Mouse (Mus musculus): Measurements from ENCODE around the gene Tcp11. TPM values are rescaled to one million over a fixed set of nuclear protein-coding genes. Genes with fewer than 3 reads are reported as not detected.

The Tcp11 gene
- polyA plus RNA-seq, 1 experiment from 2014 or later = 1.9 TPM

DNA sequence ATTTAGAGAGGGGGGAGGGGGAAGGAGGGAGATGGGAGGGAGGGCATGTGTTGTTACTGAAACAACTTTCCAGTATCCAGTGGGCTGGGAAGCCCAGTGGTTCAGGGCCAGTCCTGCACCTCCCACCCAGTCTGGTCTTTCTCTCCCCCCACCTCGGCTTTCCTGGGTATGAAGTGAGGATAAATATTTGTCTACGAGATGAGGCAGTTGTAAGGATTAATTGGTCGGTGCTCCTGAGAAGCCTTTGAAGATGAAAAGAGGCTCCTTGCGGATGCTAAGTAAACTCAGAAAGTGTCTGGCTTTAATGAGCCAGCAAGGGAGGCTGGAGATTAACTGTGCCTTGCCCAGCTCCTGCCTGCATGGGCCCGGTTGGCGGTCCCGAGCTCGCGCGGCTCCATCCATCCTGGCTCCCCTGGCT, 21.5 kb upstream of the Tcp11 start:
- Histone ChIP-seq H3K4me2 (replicated peaks) (no peak overlapping the region), H3K27ac (replicated peaks) (peak overlapping the region; percentile 70), H3K9me3 (no peaks in the 10 kb centered on the region), H3K9ac (replicated peaks) (no peak overlapping the region), H3K4me3 (no peak overlapping the region), H3K4me1 (peaks cover 15% of the 10 kb centered on the region), H3K36me3 (no peaks in the 10 kb centered on the region), H3K27me3 (peaks cover 5% of the 10 kb centered on the region)
- 9% methylated on average over 10 of the region's 10 CpGs for WGBS
- no peak for ATAC-seq (ENCODE audit: low FRiP score, low read depth)

DNA sequence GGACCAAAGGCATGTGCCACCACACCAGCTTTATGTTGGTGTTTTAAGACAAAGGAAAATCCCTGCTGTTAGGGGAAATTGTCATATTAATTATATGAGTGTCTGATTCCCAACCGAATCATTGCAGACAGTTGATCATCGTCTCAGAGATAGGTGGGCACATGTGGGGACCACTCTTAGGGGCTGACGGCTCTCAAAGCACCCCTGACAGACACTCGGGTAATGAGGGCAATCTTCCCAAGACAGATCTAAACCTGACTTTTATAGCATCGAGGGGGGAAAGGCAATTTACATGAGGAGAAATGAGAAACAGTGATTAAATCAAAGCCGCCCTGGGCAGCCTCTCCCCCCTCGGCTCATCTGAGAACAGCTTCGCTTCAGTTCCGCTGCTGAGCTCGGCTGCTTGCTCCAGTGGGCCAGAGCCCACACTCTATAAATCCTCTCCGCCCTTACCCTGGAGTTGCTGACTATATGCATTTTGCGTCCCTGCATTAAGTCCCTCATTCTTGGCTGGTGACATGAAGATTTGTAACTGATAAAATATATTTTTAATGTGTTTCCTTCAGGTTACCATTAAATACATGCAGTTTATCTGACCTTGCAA, 20.9 kb upstream of the Tcp11 start:
- Histone ChIP-seq H3K27me3 (peaks cover 5% of the 10 kb centered on the region), H3K9ac (replicated peaks) (no peak overlapping the region), H3K4me3 (no peak overlapping the region), H3K36me3 (no peaks in the 10 kb centered on the region), H3K27ac (replicated peaks) (peak overlapping the region; percentile 36; the same call in 1 of the 2 replicates), H3K4me2 (replicated peaks) (no peak overlapping the region), H3K4me1 (peaks cover 10% of the 10 kb centered on the region), H3K9me3 (no peaks in the 10 kb centered on the region)
- no peak for ATAC-seq (ENCODE audit: low FRiP score, low read depth)
- 41% methylated on average over 12 of the region's 12 CpGs for WGBS

DNA sequence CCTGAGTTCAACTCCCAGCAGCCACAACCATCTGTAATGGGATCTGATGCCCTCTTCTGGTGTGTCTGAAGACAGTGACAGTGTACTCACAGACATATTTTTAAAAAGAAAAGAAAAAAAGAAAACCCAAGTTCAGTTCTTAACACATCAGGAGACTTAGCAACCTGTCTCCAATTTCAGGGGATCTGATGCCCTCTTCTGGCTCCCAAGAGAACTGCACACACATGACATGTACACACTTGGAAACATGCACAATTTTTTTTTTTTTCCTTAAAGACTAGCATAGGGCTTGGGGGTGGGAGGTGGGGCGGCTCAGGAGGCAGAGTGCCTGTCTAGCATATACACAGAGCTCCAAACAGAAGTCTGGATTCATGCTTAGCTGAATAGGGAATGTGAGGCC, 20.2 kb upstream of the Tcp11 start:
- H3K4me3 ChIP-seq = no peak overlapping the region
- no peak for ATAC-seq (ENCODE audit: low FRiP score, low read depth)
- 0 out of 2 replicates have a peak overlapping the region, but pooled peaks have one; percentile 36 for H3K27ac ChIP-seq (replicated peaks)
- peaks cover 10% of the 10 kb centered on the region for H3K4me1 ChIP-seq
- no peak overlapping the region for H3K9ac ChIP-seq (replicated peaks)
- no peak overlapping the region for H3K4me2 ChIP-seq (replicated peaks)
- peaks cover 5% of the 10 kb centered on the region for H3K27me3 ChIP-seq
- no peaks in the 10 kb centered on the region for H3K36me3 ChIP-seq
- no peaks in the 10 kb centered on the region for H3K9me3 ChIP-seq
- WGBS = 70% methylated on average over 1 of the region's 1 CpGs

- Histone ChIP-seq H3K4me1 (peaks cover 10% of the 10 kb centered on the region), H3K4me2 (replicated peaks) (no peak overlapping the region), H3K9ac (replicated peaks) (no peak overlapping the region), H3K36me3 (no peaks in the 10 kb centered on the region), H3K27ac (replicated peaks) (no peak overlapping the region), H3K27me3 (peaks cover 5% of the 10 kb centered on the region), H3K4me3 (no peak overlapping the region), H3K9me3 (peaks cover under 1% of the 10 kb centered on the region; the same call in 1 of the 2 replicates)
- ATAC-seq (ENCODE audit: low FRiP score, low read depth) = no peak
- WGBS = 60% methylated on average over 3 of the region's 3 CpGs
These were observed 18.6 kb upstream of the Tcp11 start for GRCm38 (mm10) chr17:28099086-28099485.

DNA sequence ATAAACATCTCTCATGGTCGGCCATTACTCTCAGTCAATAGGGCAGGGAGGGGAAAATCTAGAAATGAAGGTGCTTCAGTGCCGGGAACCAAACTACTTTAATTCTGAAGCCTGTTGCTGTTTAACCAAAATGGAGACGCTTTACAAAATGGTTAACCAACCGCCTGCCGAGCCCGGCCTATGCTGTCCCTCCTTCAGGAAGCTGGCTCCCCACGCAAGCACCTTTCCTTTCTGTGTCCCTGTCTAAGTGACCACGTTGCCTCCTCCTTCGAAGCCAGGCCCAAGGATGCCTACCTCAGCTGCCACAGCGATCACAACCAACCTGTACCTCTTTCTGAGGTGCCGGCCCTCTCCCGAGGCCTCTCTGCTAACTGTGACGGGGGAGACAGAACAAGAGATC, 16.9 kb upstream of the Tcp11 start:
- Histone ChIP-seq H3K36me3 (no peaks in the 10 kb centered on the region), H3K4me2 (replicated peaks) (no peak overlapping the region), H3K4me3 (no peak overlapping the region), H3K9me3 (peaks cover 4% of the 10 kb centered on the region; the same call in 1 of the 2 replicates), H3K27me3 (no peaks in the 10 kb centered on the region; the same call in 1 of the 2 replicates), H3K27ac (replicated peaks) (no peak overlapping the region), H3K9ac (replicated peaks) (no peak overlapping the region), H3K4me1 (peaks cover 9% of the 10 kb centered on the region)
- no peak for ATAC-seq (ENCODE audit: low FRiP score, low read depth)
- WGBS = 96% methylated on average over 13 of the region's 13 CpGs

DNA sequence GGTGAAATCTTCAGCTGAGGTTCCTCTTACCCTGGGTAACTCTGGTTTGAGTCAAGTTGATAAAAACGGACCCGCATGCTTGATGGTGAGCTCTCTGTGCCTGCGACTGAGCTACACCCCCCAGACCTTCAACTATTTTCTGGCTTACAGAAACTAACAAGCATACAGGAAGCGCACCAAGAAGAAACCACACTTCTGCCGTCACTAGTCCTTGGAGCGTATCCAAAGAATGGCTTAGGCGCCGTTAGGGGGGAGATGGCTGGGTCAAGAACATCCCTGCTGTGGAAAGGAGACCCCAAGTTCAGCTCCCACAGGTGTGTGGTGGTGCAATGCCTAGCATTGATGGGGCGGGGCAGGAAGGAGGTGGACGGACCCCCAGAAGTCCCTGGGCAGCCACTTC, 16.0 kb upstream of the Tcp11 start:
- 89% methylated on average over 10 of the region's 10 CpGs for WGBS
- no peak overlapping the region for H3K9ac ChIP-seq (replicated peaks)

GRCm38 (mm10) chr17:28093837-28094236, 13.4 kb upstream of the Tcp11 start:
- whole genome bisulfite sequencing = 82% methylated on average over 3 of the region's 3 CpGs
- no peak for ATAC-seq (ENCODE audit: low FRiP score, low read depth)
- Histone ChIP-seq H3K9ac (replicated peaks) (no peak overlapping the region), H3K27me3 (no peaks in the 10 kb centered on the region; the same call in 1 of the 2 replicates), H3K4me3 (no peak overlapping the region), H3K27ac (replicated peaks) (no peak overlapping the region), H3K9me3 (peaks cover 4% of the 10 kb centered on the region; the same call in 1 of the 2 replicates), H3K36me3 (no peaks in the 10 kb centered on the region), H3K4me2 (replicated peaks) (no peak overlapping the region), H3K4me1 (no peaks in the 10 kb centered on the region)

More for the DNA sequence above, 16.0 kb upstream of the Tcp11 start:
- H3K4me1 ChIP-seq = no peaks in the 10 kb centered on the region
- peaks cover 4% of the 10 kb centered on the region; the same call in 1 of the 2 replicates for H3K9me3 ChIP-seq
- ATAC-seq (ENCODE audit: low FRiP score, low read depth) = no peak
- no peak overlapping the region for H3K27ac ChIP-seq (replicated peaks)
- H3K36me3 ChIP-seq = no peaks in the 10 kb centered on the region
- no peaks in the 10 kb centered on the region; the same call in 1 of the 2 replicates for H3K27me3 ChIP-seq
- H3K4me2 ChIP-seq (replicated peaks) = no peak overlapping the region
- no peak overlapping the region for H3K4me3 ChIP-seq

GRCm38 (mm10) chr17:28092297-28092696, 11.9 kb upstream of the Tcp11 start:
- Histone ChIP-seq H3K36me3 (no peaks in the 10 kb centered on the region), H3K9me3 (peaks cover 4% of the 10 kb centered on the region; the same call in 1 of the 2 replicates), H3K4me1 (peaks cover 7% of the 10 kb centered on the region), H3K9ac (replicated peaks) (no peak overlapping the region), H3K4me2 (replicated peaks) (no peak overlapping the region), H3K4me3 (no peak overlapping the region), H3K27ac (replicated peaks) (no peak overlapping the region), H3K27me3 (no peaks in the 10 kb centered on the region)
- ATAC-seq (ENCODE audit: low FRiP score, low read depth) = no peak
- WGBS = 91% methylated on average over 2 of the region's 2 CpGs

- WGBS = 89% methylated on average over 6 of the region's 6 CpGs
- no peak overlapping the region for H3K4me3 ChIP-seq
- H3K36me3 ChIP-seq = no peaks in the 10 kb centered on the region
- peaks cover 25% of the 10 kb centered on the region for H3K4me1 ChIP-seq
- ATAC-seq (ENCODE audit: low FRiP score, low read depth) = no peak
- no peak overlapping the region for H3K27ac ChIP-seq (replicated peaks)
- no peak overlapping the region for H3K4me2 ChIP-seq (replicated peaks)
- H3K9me3 ChIP-seq = no peaks in the 10 kb centered on the region
- H3K9ac ChIP-seq (replicated peaks) = no peak overlapping the region
- H3K27me3 ChIP-seq = peaks cover 8% of the 10 kb centered on the region
These were observed 8.3 kb upstream of the Tcp11 start for GRCm38 (mm10) chr17:28088718-28089117.

DNA sequence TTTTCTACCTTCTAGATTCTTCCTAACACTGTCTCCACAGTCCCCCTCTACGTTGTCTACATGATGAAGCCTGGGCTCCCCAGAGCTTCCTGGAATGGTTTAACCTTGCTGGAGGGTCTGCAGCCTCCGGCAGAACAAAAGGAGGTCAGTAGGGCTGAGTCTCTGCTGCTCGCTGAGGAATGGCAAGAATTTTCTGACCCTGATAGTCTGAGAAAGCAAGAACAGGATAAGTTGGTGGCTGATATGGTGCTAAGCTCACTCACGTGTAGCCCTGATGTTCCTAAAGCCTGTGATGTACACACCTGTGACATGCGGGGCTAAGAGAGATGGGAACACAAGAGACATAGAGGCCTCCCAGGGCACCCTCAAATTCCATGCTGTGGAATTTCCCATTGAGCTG, 7.0 kb upstream of the Tcp11 start:
- H3K36me3 ChIP-seq = no peaks in the 10 kb centered on the region
- ATAC-seq (ENCODE audit: low FRiP score, low read depth) = no peak
- H3K9me3 ChIP-seq = no peaks in the 10 kb centered on the region
- peaks cover 21% of the 10 kb centered on the region for H3K27me3 ChIP-seq
- H3K4me3 ChIP-seq = no peak overlapping the region
- no peak overlapping the region for H3K4me2 ChIP-seq (replicated peaks)
- peak overlapping the region; percentile 60 for H3K27ac ChIP-seq (replicated peaks)
- WGBS = 16% methylated on average over 5 of the region's 5 CpGs
- no peak overlapping the region for H3K9ac ChIP-seq (replicated peaks)
- H3K4me1 ChIP-seq = peaks cover 27% of the 10 kb centered on the region

DNA sequence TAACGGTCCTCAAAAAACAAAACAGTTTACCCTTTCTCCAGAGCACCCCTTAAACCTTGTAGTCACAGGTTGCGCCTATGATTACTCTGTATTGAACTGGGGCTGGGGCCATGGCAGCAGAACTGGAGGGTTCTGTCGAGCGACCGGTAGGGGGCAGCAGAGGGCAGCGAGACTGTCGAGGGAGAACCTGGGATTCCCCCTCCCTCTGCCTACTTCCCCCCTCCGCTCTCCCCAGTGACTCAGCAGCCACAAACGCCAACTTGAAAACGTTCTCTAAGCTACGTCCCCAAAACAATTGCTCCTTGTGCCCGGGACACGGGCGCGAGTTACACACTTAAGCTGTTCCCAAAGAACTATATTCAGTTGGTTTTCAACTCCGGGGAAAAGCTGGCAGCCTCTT, 4.5 kb upstream of the Tcp11 start:
- Histone ChIP-seq H3K36me3 (no peaks in the 10 kb centered on the region), H3K27ac (replicated peaks) (no peak overlapping the region), H3K9me3 (no peaks in the 10 kb centered on the region), H3K9ac (replicated peaks) (no peak overlapping the region), H3K4me2 (replicated peaks) (peak overlapping the region; percentile 31; the same call in 1 of the 2 replicates), H3K4me3 (no peak overlapping the region), H3K27me3 (peaks cover 42% of the 10 kb centered on the region), H3K4me1 (peaks cover 35% of the 10 kb centered on the region)
- WGBS = under 1% methylated on average over 16 of the region's 16 CpGs
- ATAC-seq (ENCODE audit: low FRiP score, low read depth) = peak; percentile 32

DNA sequence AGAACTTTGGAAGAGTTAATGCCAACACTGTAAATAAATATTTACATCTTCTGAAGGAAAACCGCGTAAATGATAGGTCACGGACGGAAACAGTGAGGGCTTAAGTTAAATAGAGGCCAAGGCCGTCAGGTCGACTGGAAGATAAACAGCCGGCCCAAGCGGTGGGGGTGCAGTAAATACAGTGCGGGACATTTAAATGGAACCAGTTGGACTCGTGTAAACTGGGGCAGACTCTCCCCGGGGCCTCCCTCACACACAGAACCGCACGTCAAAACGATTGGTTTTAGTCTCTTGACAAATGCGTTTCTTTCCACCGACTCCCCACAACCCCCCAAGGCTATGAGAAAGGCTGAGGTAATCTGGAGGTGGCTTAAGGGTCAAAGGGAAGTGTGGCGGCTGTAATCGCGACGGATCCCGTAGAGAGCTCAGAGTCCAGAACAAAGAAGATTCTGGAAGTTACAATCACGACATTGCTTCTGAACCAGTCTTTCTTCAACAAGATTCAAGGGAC, 4.0 kb upstream of the Tcp11 start:
- 16% methylated on average over 22 of the region's 22 CpGs for WGBS
- no peak overlapping the region for H3K27ac ChIP-seq (replicated peaks)

More for the DNA sequence above, 4.0 kb upstream of the Tcp11 start:
- Histone ChIP-seq H3K9me3 (no peaks in the 10 kb centered on the region), H3K36me3 (no peaks in the 10 kb centered on the region), H3K4me3 (no peak overlapping the region), H3K9ac (replicated peaks) (no peak overlapping the region; the same call in 1 of the 2 replicates), H3K27me3 (peaks cover 45% of the 10 kb centered on the region), H3K4me1 (peaks cover 40% of the 10 kb centered on the region), H3K4me2 (replicated peaks) (no peak overlapping the region)
- peak; percentile 28 for ATAC-seq (ENCODE audit: low FRiP score, low read depth)
